Mouse (Mus musculus): ENCODE measurements at regions not wholly inside any gene's neighbourhood (a gene's known extent, or its start where the extent isn't known, plus 50 kb on each side); places are given as distances from the start of the nearest gene placed in this dataset.

DNA sequence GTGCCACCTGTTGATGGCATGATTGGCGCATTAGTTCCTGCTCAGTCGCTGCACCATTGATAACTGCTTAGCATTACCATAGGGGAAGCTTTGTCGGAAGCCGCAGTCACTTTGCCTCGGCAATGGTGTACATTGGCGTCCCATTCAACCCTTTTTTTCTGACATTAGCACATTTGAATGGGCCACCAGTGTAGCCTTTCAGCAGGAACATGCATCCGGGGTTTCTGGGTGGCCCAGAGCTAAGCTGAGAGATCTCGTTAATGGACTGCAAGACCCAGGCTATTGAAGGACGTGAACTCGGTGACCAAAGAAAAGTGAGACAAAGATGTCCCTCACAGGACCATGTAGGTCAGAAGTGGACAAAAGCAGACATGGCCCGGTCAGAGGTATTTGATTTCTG, 97.3 kb downstream of the Brms1l start:
- TF ChIP-seq POLR2A (IDR thresholded peaks at IDR 0.05; ENCODE audit: low read depth, low read length) (no peak), CTCF (IDR thresholded peaks at IDR 0.05; ENCODE audit: extremely low read depth, insufficient read depth, insufficient read length, insufficient replicate concordance) (no peak)

All from spleen, adult 2 months (tissue).